Mouse (Mus musculus) MEL (cell line): Measurements from ENCODE around the gene D8Ertd738e. TPM values are rescaled to one million over a fixed set of nuclear protein-coding genes. Genes with fewer than 3 reads are reported as not detected.

Source experiments
- DNase-seq: peaks from one replicate; pipeline ENCODE4 v3.0.0; 2011; ENCODE audit warnings: low read depth, low spot score
- H3K27ac ChIP-seq: 2 replicates; pipeline ENCODE4 v1.5.1; 2012; ENCODE audit warnings: low read depth, mild to moderate bottlenecking, control low read depth, low read length, moderate library complexity; ENCODE audit not compliant: control insufficient read depth
- H3K27me3 ChIP-seq, 2 experiments: fragments of 150-350 bp in 1 of 2; sonication (generic) in 1 of 2; 2 replicates each; pipeline ENCODE4 v1.6.1; 2012; ENCODE audit warnings: low read length in 2 of 2, mild to moderate bottlenecking in 2 of 2, improper control_type of control experiment in 1 of 2, moderate library complexity in 1 of 2; ENCODE audit not compliant: insufficient read depth in 2 of 2, control insufficient read depth in 1 of 2
- H3K36me3 ChIP-seq, 2 experiments: 2 replicates each; pipeline ENCODE4 v1.6.1; 2012 to 2014; ENCODE audit warnings: low read length in 2 of 2, improper control_type of control experiment in 1 of 2, inconsistent platforms in 1 of 2, mild to moderate bottlenecking in 1 of 2; ENCODE audit not compliant: insufficient read depth in 2 of 2, control insufficient read depth in 1 of 2
- H3K4me1 ChIP-seq, 2 experiments: fragments of 150-350 bp in 1 of 2; sonication (generic) in 1 of 2; 2 replicates each; pipeline ENCODE4 v1.6.1; 2012; ENCODE audit warnings: low read length in 2 of 2, improper control_type of control experiment in 1 of 2, mild to moderate bottlenecking in 1 of 2; ENCODE audit not compliant: insufficient read depth in 2 of 2, control insufficient read depth in 1 of 2
- H3K4me3 ChIP-seq, 2 experiments: fragments of 150-350 bp in 1 of 2; sonication (generic) in 1 of 2; 2 replicates each; pipeline ENCODE4 v1.5.1; 2012; ENCODE audit warnings: low read depth in 2 of 2, low read length in 2 of 2, mild to moderate bottlenecking in 2 of 2, moderate library complexity in 2 of 2, control low read depth in 1 of 2, improper control_type of control experiment in 1 of 2; ENCODE audit not compliant: control insufficient read depth in 1 of 2, insufficient read depth in 1 of 2
- H3K79me2 ChIP-seq: 2 replicates; pipeline ENCODE4 v1.6.1; 2012; ENCODE audit warnings: mild to moderate bottlenecking, low read length, moderate library complexity; ENCODE audit not compliant: control insufficient read depth, poor library complexity, insufficient read depth
- H3K9ac ChIP-seq: 2 replicates; pipeline ENCODE4 v1.6.1; 2012; ENCODE audit warnings: low read depth, mild to moderate bottlenecking, control low read depth, low read length, moderate library complexity; ENCODE audit not compliant: control insufficient read depth, poor library complexity, severe bottlenecking
- H3K9me3 ChIP-seq: fragments of 150-350 bp; sonication (generic); replicated peaks from 2 replicates; pipeline ENCODE4 v1.6.1; 2012; ENCODE audit warnings: mild to moderate bottlenecking, low read length, improper control_type of control experiment, moderate library complexity; ENCODE audit not compliant: insufficient read depth
- CHD1 ChIP-seq: IDR thresholded peaks from 2 replicates; pipeline ENCODE4 v1.6.1; 2012; ENCODE audit warnings: low read depth, mild to moderate bottlenecking, inconsistent platforms, low read length, improper control_type of control experiment
- CTCF ChIP-seq, 3 experiments: IDR thresholded peaks in 2 of 3; conservative IDR thresholded peaks in 1 of 3; 2 replicates each; pipeline ENCODE4 v1.5.1; 2011 to 2012; ENCODE audit warnings: low read length in 3 of 3, low read depth in 2 of 3, mild to moderate bottlenecking in 2 of 3, improper control_type of control experiment in 1 of 3, inconsistent platforms in 1 of 3, mixed read lengths in 1 of 3, moderate library complexity in 1 of 3; ENCODE audit not compliant: control insufficient read depth in 1 of 3, insufficient read depth in 1 of 3, poor library complexity in 1 of 3, severe bottlenecking in 1 of 3
- EP300 ChIP-seq, 2 experiments: IDR thresholded peaks; 2 replicates each; pipeline ENCODE4 v1.6.1; 2011; ENCODE audit warnings: improper control_type of control experiment in 2 of 2, low read length in 2 of 2, low read depth in 1 of 2, mild to moderate bottlenecking in 1 of 2
- ETS1 ChIP-seq: IDR thresholded peaks from 2 replicates; pipeline ENCODE4 v1.6.1; 2012; ENCODE audit warnings: low read depth, mild to moderate bottlenecking, inconsistent platforms, low read length, improper control_type of control experiment, moderate library complexity
- GABPA ChIP-seq: IDR thresholded peaks from 2 replicates; pipeline ENCODE4 v1.6.1; 2012; ENCODE audit warnings: low read depth, mild to moderate bottlenecking, inconsistent platforms, low read length, improper control_type of control experiment, moderate library complexity
- HCFC1 ChIP-seq: IDR thresholded peaks from 2 replicates; pipeline ENCODE4 v1.6.1; 2012; ENCODE audit warnings: low read depth, mild to moderate bottlenecking, inconsistent platforms, low read length, improper control_type of control experiment, moderate library complexity
- JUND ChIP-seq: IDR thresholded peaks from 2 replicates; pipeline ENCODE4 v1.6.1; 2011; ENCODE audit warnings: low read depth, mild to moderate bottlenecking, improper control_type of control experiment, low read length
- MAFK ChIP-seq: IDR thresholded peaks from 2 replicates; pipeline ENCODE4 v1.6.1; 2011; ENCODE audit warnings: low read depth, mild to moderate bottlenecking, low read length, improper control_type of control experiment, borderline replicate concordance
- MYB ChIP-seq: IDR thresholded peaks from 2 replicates; pipeline ENCODE4 v1.6.1; 2011; ENCODE audit warnings: mild to moderate bottlenecking, low read depth, low read length, improper control_type of control experiment
- NELFE ChIP-seq: IDR thresholded peaks from 2 replicates; pipeline ENCODE4 v1.6.1; 2011; ENCODE audit warnings: low read depth, low read length, improper control_type of control experiment
- RAD21 ChIP-seq: IDR thresholded peaks from 2 replicates; pipeline ENCODE4 v1.6.1; 2011; ENCODE audit warnings: mild to moderate bottlenecking, low read depth, low read length, improper control_type of control experiment
- RCOR1 ChIP-seq: IDR thresholded peaks from 2 replicates; pipeline ENCODE4 v1.6.1; 2012; ENCODE audit warnings: low read depth, mild to moderate bottlenecking, inconsistent platforms, low read length, improper control_type of control experiment
- SMC3 ChIP-seq: IDR thresholded peaks from 2 replicates; pipeline ENCODE4 v1.6.1; 2011; ENCODE audit warnings: low read depth, low read length, improper control_type of control experiment
- TAL1 ChIP-seq: IDR thresholded peaks from 2 replicates; pipeline ENCODE4 v1.6.1; 2012; ENCODE audit warnings: mild to moderate bottlenecking, inconsistent platforms, low read length, moderate library complexity, mixed read lengths
- TBP ChIP-seq: IDR thresholded peaks from 2 replicates; pipeline ENCODE4 v1.8.0; 2011; ENCODE audit warnings: low read depth, low read length, improper control_type of control experiment
- TCF12 ChIP-seq: IDR thresholded peaks from 2 replicates; pipeline ENCODE4 v1.6.1; 2014; ENCODE audit warnings: low read depth, mild to moderate bottlenecking, inconsistent platforms, low read length, improper control_type of control experiment, moderate library complexity
- UBTF ChIP-seq: IDR thresholded peaks from 2 replicates; pipeline ENCODE4 v1.6.1; 2012; ENCODE audit warnings: low read depth, mild to moderate bottlenecking, inconsistent platforms, low read length, improper control_type of control experiment, moderate library complexity, borderline replicate concordance; ENCODE audit not compliant: insufficient read depth
- USF1 ChIP-seq: IDR thresholded peaks from 2 replicates; pipeline ENCODE4 v1.6.1; 2014; ENCODE audit warnings: low read depth, mild to moderate bottlenecking, inconsistent platforms, low read length, improper control_type of control experiment, moderate library complexity
- ZC3H11A ChIP-seq: IDR thresholded peaks from 2 replicates; pipeline ENCODE4 v1.6.1; 2012; ENCODE audit warnings: low read depth, mild to moderate bottlenecking, inconsistent platforms, low read length, improper control_type of control experiment
- ZKSCAN1 ChIP-seq: IDR thresholded peaks from 2 replicates; pipeline ENCODE4 v1.6.1; 2012; ENCODE audit warnings: low read depth, mild to moderate bottlenecking, inconsistent platforms, low read length, improper control_type of control experiment, moderate library complexity
- ZMIZ1 ChIP-seq: IDR thresholded peaks from 2 replicates; pipeline ENCODE4 v1.6.1; 2012; ENCODE audit warnings: low read depth, mild to moderate bottlenecking, inconsistent platforms, low read length, improper control_type of control experiment, moderate library complexity
- ZNF384 ChIP-seq: IDR thresholded peaks from 2 replicates; pipeline ENCODE4 v1.6.1; 2012; ENCODE audit warnings: low read depth, mild to moderate bottlenecking, inconsistent platforms, low read length, improper control_type of control experiment
- polyA plus RNA-seq, 2 experiments: library from polyadenylated mRNA; stranded (reverse) in 1 of 2; unstranded in 1 of 2; fragments of >175 nt in 1 of 2; fragments of >200 nt in 1 of 2; gene quantifications; 2 replicates each; pipeline versions ENCODE4 v1.2.1 to v1.2.4; 2012; ENCODE audit warnings: low replicate concordance in 2 of 2, low read depth in 1 of 2; ENCODE audit not compliant: insufficient read length in 2 of 2, insufficient read depth in 1 of 2, missing spikeins in 1 of 2
- total RNA-seq: library from RNA; depleted of rRNA; stranded (reverse); fragments of 300-350 nt; gene quantifications from 2 replicates; pipeline ENCODE4 v1.2.3, GENCODE M21; 2012

D8Ertd738e gene
- total and polyA plus RNA-seq, 3 experiments, result 149 to 164 TPM; not detected in 1

GRCm38 (mm10) chr8:84291688-84292087 is 42.2 kb upstream of the D8Ertd738e start (continued):
- no peak for TF ChIP-seq ZMIZ1

GRCm38 (mm10) chr8:84291086-84291485 is 41.6 kb upstream of the D8Ertd738e start:
- no peak for DNase-seq
- peaks cover 3 to 9% of the 10 kb centered on the region in 2 experiments for H3K27me3 ChIP-seq
- H3K9ac ChIP-seq, result no peak overlapping the region
- H3K4me1 ChIP-seq, result no peaks in the 10 kb centered on the region
- no peak overlapping the region for H3K4me3 ChIP-seq
- H3K36me3 ChIP-seq, result no peaks in the 10 kb centered on the region
- H3K9me3 ChIP-seq, result no peaks in the 10 kb centered on the region
- no peaks in the 10 kb centered on the region for H3K79me2 ChIP-seq
- no peak for TF ChIP-seq TBP
- no peak for TF ChIP-seq USF1
- TF ChIP-seq TAL1, result no peak
- no peak for TF ChIP-seq GABPA
- no peak for TF ChIP-seq RCOR1
- TF ChIP-seq TCF12, result no peak
- no peak for TF ChIP-seq UBTF
- TF ChIP-seq CHD1, result no peak
- no peak for TF ChIP-seq NELFE
- TF ChIP-seq SMC3, result no peak
- no peak for TF ChIP-seq JUND
- TF ChIP-seq MYB, result no peak
- TF ChIP-seq ZC3H11A, result no peak
- no peak for TF ChIP-seq MAFK
- no peak for TF ChIP-seq ZKSCAN1
- no peak for TF ChIP-seq ETS1
- TF ChIP-seq HCFC1, result no peak
- H3K27ac ChIP-seq, result no peak overlapping the region

- Histone ChIP-seq H3K36me3 (no peaks in the 10 kb centered on the region), H3K27ac (no peak overlapping the region), H3K9me3 (no peaks in the 10 kb centered on the region), H3K9ac (no peak overlapping the region), H3K79me2 (no peaks in the 10 kb centered on the region), H3K27me3 (peaks cover 2% of the 10 kb centered on the region in 2 experiments; a peak in 1 of 4 replicates), H3K4me3 (no peak overlapping the region), H3K4me1 (no peaks in the 10 kb centered on the region)
- TF ChIP-seq RAD21 (peak; percentile 46), SMC3 (peak; percentile 53), ZNF384 (peak; percentile 51; the same call in 1 of the 2 replicates), EP300 (IDR thresholded peaks at IDR 0.05; ENCODE audit: low read depth in 1 of 2, low read length in 2 of 2) (no peak), ZC3H11A (peak; percentile 33), CTCF (IDR thresholded peaks at IDR 0.05 in 2 of 3, conservative IDR thresholded peaks at IDR 0.05 in 1 of 3; ENCODE audit: control insufficient read depth in 1 of 3, insufficient read depth in 1 of 3, low read depth in 2 of 3, low read length in 3 of 3, poor library complexity in 1 of 3, severe bottlenecking in 1 of 3) (peak; percentile 45 to 53 (median 51))
- peak; percentile 62 for DNase-seq
These were observed 39.4 kb upstream of the D8Ertd738e start for GRCm38 (mm10) chr8:84288892-84289291.
